Mouse (Mus musculus) C3H10T1/2 (cell line): ENCODE results near the gene Ss18l2. TPM values are rescaled to one million over a fixed set of nuclear protein-coding genes. Genes with fewer than 3 reads are reported as not detected.

Source experiments
- polyA plus RNA-seq, 2 experiments: library from polyadenylated mRNA; unstranded; fragments of >200 nt; fragmentation: generic; extraction: Trizol; gene quantifications; one replicate each; pipeline ENCODE4 v1.2.1; 2012; ENCODE audit warnings: missing spikeins in 2 of 2

Ss18l2 gene
- 10 to 100 TPM in 1 of 2 experiments, 1 to 10 TPM in 1; 8.8 to 31.3 TPM for polyA plus RNA-seq

GRCm38 (mm10) chr9:121709898-121710583 lies at the start of gene Ss18l2:
Gene Ss18l2, plus strand, starts transcription at chr9:121710329.

GRCm38 (mm10) chr9:121704646-121705625 lies 5.2 kb upstream of the Ss18l2 start, which contains the start of gene Sec22c:
Gene Sec22c, minus strand, starts transcription at chr9:121705490.

GRCm38 (mm10) chr9:121718792-121719318 lies 8.7 kb downstream of the Ss18l2 start, which contains the start of gene Nktr:
Gene Nktr, plus strand, starts transcription at chr9:121719169.

GRCm38 (mm10) chr9:121759091-121760081 lies 49.3 kb downstream of the Ss18l2 start, which contains the start of gene Zfp651:
Gene Zfp651, plus strand, starts transcription at chr9:121759330.

Other genes with a start within 250 kb of the Ss18l2 start
- gene Cck, start 214.6 kb upstream of the Ss18l2 start, polyA plus RNA-seq = under 1 TPM in 1 of 2 experiments, not detected in 1; 0.63 TPM
- gene Lyzl4, start 68.2 kb upstream of the Ss18l2 start, polyA plus RNA-seq = not detected
- gene Vipr1, start 67.6 kb upstream of the Ss18l2 start, polyA plus RNA-seq = under 1 TPM; 0.01 to 0.15 TPM
- gene Sec22c, start 4.8 kb upstream of the Ss18l2 start, polyA plus RNA-seq = 1 to 10 TPM; 2.2 to 6.3 TPM
- gene Nktr, start 8.8 kb downstream of the Ss18l2 start, polyA plus RNA-seq = 1 to 10 TPM in 1 of 2 experiments, under 1 TPM in 1; 0.67 to 7.5 TPM
- 10 to 100 TPM; 11.7 to 45.0 TPM for gene Zfp651, start 49.0 kb downstream of the Ss18l2 start, polyA plus RNA-seq
- under 1 TPM; 0.01 to 0.11 TPM for gene Klhl40, start 67.3 kb downstream of the Ss18l2 start, polyA plus RNA-seq
- under 1 TPM; 0.04 to 0.13 TPM for gene Hhatl, start 82.2 kb downstream of the Ss18l2 start, polyA plus RNA-seq
- gene Ccdc13, start 129.1 kb downstream of the Ss18l2 start, polyA plus RNA-seq = 1 to 10 TPM in 1 of 2 experiments, under 1 TPM in 1; 0.05 to 1.0 TPM
- 10 to 100 TPM; 24.0 to 61.0 TPM for gene Higd1a, start 148.0 kb downstream of the Ss18l2 start, polyA plus RNA-seq
- under 1 TPM in 1 of 2 experiments, not detected in 1; 0.05 TPM for gene Ackr2, start 188.0 kb downstream of the Ss18l2 start, polyA plus RNA-seq
- under 1 TPM in 1 of 2 experiments, not detected in 1; 0.02 TPM for gene Cyp8b1, start 206.0 kb downstream of the Ss18l2 start, polyA plus RNA-seq
- 1 to 10 TPM in 1 of 2 experiments, not detected in 1; 4.5 TPM for gene Fam198a, start 240.7 kb downstream of the Ss18l2 start, polyA plus RNA-seq